Mouse (Mus musculus): ENCODE data around the gene Bri3. TPM values are rescaled to one million over a fixed set of nuclear protein-coding genes. Genes with fewer than 3 reads are reported as not detected.

Gene Bri3
- total and polyA plus RNA-seq, 3 experiments, result 21.6 to 40.5 TPM; not detected in 1

- Histone ChIP-seq H3K9me3 (replicated peaks; ENCODE audit: insufficient read depth, low read length) (no peaks in the 10 kb centered on the region), H3K9ac (ENCODE audit: control insufficient read depth, low read depth, low read length, poor library complexity, severe bottlenecking) (no peak overlapping the region), H3K27me3 (ENCODE audit: control insufficient read depth in 1 of 2, insufficient read depth in 2 of 2, low read length in 2 of 2) (no peaks in the 10 kb centered on the region), H3K4me3 (ENCODE audit: control insufficient read depth in 1 of 2, insufficient read depth in 1 of 2, low read depth in 2 of 2, low read length in 2 of 2) (no peak overlapping the region), H3K27ac (ENCODE audit: control insufficient read depth, low read depth, low read length) (no peak overlapping the region), H3K79me2 (ENCODE audit: control insufficient read depth, insufficient read depth, low read length, poor library complexity) (no peaks in the 10 kb centered on the region), H3K4me1 (ENCODE audit: control insufficient read depth in 1 of 2, insufficient read depth in 2 of 2, low read length in 2 of 2) (no peaks in the 10 kb centered on the region), H3K36me3 (ENCODE audit: control insufficient read depth in 1 of 2, insufficient read depth in 2 of 2, low read length in 2 of 2) (no peaks in the 10 kb centered on the region)
- no peak for DNase-seq (ENCODE audit: low read depth, low spot score)
- TF ChIP-seq MAX (IDR thresholded peaks at IDR 0.05; ENCODE audit: low read length), result no peak
- no peak for TF ChIP-seq MAFK (IDR thresholded peaks at IDR 0.05; ENCODE audit: borderline replicate concordance, low read depth, low read length)
- TF ChIP-seq SIN3A (IDR thresholded peaks at IDR 0.05; ENCODE audit: low read length), result no peak
- TF ChIP-seq JUND (IDR thresholded peaks at IDR 0.05; ENCODE audit: low read depth, low read length), result no peak
- TF ChIP-seq SMC3 (IDR thresholded peaks at IDR 0.05; ENCODE audit: low read depth, low read length), result no peak
- TF ChIP-seq ELF1 (IDR thresholded peaks at IDR 0.05; ENCODE audit: low read depth, low read length), result no peak
- TF ChIP-seq ZNF384 (IDR thresholded peaks at IDR 0.05; ENCODE audit: low read depth, low read length), result no peak
- no peak for TF ChIP-seq HCFC1 (IDR thresholded peaks at IDR 0.05; ENCODE audit: low read depth, low read length)
- TF ChIP-seq USF2 (IDR thresholded peaks at IDR 0.05; ENCODE audit: borderline replicate concordance in 1 of 2, insufficient read depth in 1 of 2, low read depth in 1 of 2, low read length in 2 of 2), result no peak
- no peak for TF ChIP-seq CHD2 (IDR thresholded peaks at IDR 0.05; ENCODE audit: low read length)
- TF ChIP-seq KAT2A (conservative IDR thresholded peaks at IDR 0.05; ENCODE audit: low read depth, low read length), result no peak
- no peak for TF ChIP-seq E2F4 (IDR thresholded peaks at IDR 0.05; ENCODE audit: borderline replicate concordance, low read depth, low read length)
- no peak for TF ChIP-seq MAZ (IDR thresholded peaks at IDR 0.05; ENCODE audit: low read depth, low read length)
- no peak for TF ChIP-seq POLR2AphosphoS5 (IDR thresholded peaks at IDR 0.05; ENCODE audit: borderline replicate concordance, low read depth, low read length)
- no peak for TF ChIP-seq CHD1 (IDR thresholded peaks at IDR 0.05; ENCODE audit: low read depth, low read length)
- TF ChIP-seq MXI1 (IDR thresholded peaks at IDR 0.05; ENCODE audit: low read depth, low read length), result no peak
- no peak for TF ChIP-seq MYC (IDR thresholded peaks at IDR 0.05; ENCODE audit: low read depth, low read length)
- TF ChIP-seq ZKSCAN1 (IDR thresholded peaks at IDR 0.05; ENCODE audit: low read depth, low read length), result no peak
Measured at GRCm38 (mm10) chr5:144452776-144453455, 208.7 kb downstream of the Bri3 start.

DNA sequence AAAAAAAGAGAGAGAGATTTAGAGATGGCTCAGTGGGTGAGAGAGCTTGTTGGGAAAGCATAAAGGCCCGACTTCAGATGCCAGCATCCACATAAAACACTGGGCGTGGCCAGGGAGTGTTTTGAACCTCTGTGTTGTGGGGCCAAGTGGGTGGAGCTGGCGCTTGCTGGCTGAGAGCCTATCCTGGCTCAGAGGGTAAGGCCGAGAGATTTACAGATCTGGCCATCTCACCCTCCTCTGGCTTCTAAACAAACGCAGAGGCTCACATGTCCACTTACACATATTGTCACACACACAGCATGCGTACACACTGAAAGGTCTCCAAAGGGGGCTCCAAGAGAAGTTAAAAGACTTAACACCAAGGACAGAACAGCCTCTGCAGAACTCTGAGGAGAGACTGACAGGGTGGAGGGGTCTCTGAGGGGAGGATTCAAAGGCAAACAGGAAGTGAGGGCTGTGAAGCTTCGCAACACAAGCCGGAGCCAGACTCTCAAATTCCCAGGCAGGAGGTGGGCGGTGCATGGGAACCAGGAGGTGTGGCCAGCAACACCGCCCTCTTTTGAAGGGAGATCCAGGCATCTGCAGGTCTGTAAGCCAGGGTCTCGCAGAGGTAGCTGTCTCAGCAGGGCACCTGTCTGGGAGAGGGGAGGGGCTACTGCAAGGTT, 213.5 kb downstream of the Bri3 start:
- Histone ChIP-seq H3K9me3 (replicated peaks; ENCODE audit: insufficient read depth, low read length) (no peaks in the 10 kb centered on the region), H3K4me1 (ENCODE audit: control insufficient read depth in 1 of 2, insufficient read depth in 2 of 2, low read length in 2 of 2) (no peaks in the 10 kb centered on the region), H3K79me2 (ENCODE audit: control insufficient read depth, insufficient read depth, low read length, poor library complexity) (no peaks in the 10 kb centered on the region), H3K27ac (ENCODE audit: control insufficient read depth, low read depth, low read length) (no peak overlapping the region), H3K9ac (ENCODE audit: control insufficient read depth, low read depth, low read length, poor library complexity, severe bottlenecking) (no peak overlapping the region), H3K27me3 (ENCODE audit: control insufficient read depth in 1 of 2, insufficient read depth in 2 of 2, low read length in 2 of 2) (no peaks in the 10 kb centered on the region), H3K4me3 (ENCODE audit: control insufficient read depth in 1 of 2, insufficient read depth in 1 of 2, low read depth in 2 of 2, low read length in 2 of 2) (no peak overlapping the region), H3K36me3 (ENCODE audit: control insufficient read depth in 1 of 2, insufficient read depth in 2 of 2, low read length in 2 of 2) (no peaks in the 10 kb centered on the region)
- DNase-seq (ENCODE audit: low read depth, low spot score), result no peak
- no peak for TF ChIP-seq GABPA (IDR thresholded peaks at IDR 0.05; ENCODE audit: low read depth, low read length)
- TF ChIP-seq MEF2A (IDR thresholded peaks at IDR 0.05; ENCODE audit: extremely low read depth, insufficient replicate concordance, low read depth, low read length, poor library complexity, severe bottlenecking), result no peak
- no peak for TF ChIP-seq MAFK (IDR thresholded peaks at IDR 0.05; ENCODE audit: borderline replicate concordance, low read depth, low read length)
- TF ChIP-seq UBTF (IDR thresholded peaks at IDR 0.05; ENCODE audit: borderline replicate concordance, insufficient read depth, low read depth, low read length), result no peak
- TF ChIP-seq SMC3 (IDR thresholded peaks at IDR 0.05; ENCODE audit: low read depth, low read length), result no peak
- TF ChIP-seq GATA1 (IDR thresholded peaks at IDR 0.05; ENCODE audit: low read depth, low read length), result no peak
- TF ChIP-seq NELFE (IDR thresholded peaks at IDR 0.05; ENCODE audit: low read depth, low read length), result no peak
- TF ChIP-seq NRF1 (IDR thresholded peaks at IDR 0.05; ENCODE audit: insufficient read depth, low read depth, low read length, poor library complexity, severe bottlenecking), result no peak
- TF ChIP-seq BHLHE40 (IDR thresholded peaks at IDR 0.05; ENCODE audit: borderline replicate concordance, low read depth, low read length), result no peak
- TF ChIP-seq POLR2AphosphoS2 (IDR thresholded peaks at IDR 0.05; ENCODE audit: low read length), result no peak
- TF ChIP-seq EP300 (IDR thresholded peaks at IDR 0.05; ENCODE audit: low read depth in 1 of 2, low read length in 2 of 2), result no peak
